Mouse (Mus musculus) liver, adult (tissue): Measurements from ENCODE around the gene Pmfbp1.

Source experiments
- GATA4 ChIP-seq: IDR thresholded peaks from 2 replicates; pipeline ENCODE4 v1.6.1; 2014; ENCODE audit warnings: mild to moderate bottlenecking, low read length; ENCODE audit not compliant: insufficient replicate concordance

The Pmfbp1 gene

DNA sequence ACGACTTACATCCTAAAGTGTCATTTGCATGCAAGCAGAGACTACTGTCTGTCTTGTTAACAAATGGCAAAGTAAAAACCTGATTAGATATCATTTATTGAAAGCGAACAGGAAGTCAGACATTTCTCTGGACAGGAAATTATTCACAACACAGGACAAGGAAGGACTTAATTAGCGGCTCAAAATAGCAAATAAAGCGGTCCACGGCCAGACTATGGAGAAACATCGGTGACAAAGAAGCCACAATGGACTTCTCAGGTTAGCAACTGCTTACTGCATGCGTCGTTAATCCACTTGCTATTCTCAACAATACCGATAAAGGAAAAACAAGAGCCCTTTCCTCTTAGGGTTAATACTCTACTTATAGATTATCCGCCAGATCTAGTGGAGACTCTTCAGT, 70.9 kb downstream of the Pmfbp1 start:
- TF ChIP-seq GATA4 = no peak

DNA sequence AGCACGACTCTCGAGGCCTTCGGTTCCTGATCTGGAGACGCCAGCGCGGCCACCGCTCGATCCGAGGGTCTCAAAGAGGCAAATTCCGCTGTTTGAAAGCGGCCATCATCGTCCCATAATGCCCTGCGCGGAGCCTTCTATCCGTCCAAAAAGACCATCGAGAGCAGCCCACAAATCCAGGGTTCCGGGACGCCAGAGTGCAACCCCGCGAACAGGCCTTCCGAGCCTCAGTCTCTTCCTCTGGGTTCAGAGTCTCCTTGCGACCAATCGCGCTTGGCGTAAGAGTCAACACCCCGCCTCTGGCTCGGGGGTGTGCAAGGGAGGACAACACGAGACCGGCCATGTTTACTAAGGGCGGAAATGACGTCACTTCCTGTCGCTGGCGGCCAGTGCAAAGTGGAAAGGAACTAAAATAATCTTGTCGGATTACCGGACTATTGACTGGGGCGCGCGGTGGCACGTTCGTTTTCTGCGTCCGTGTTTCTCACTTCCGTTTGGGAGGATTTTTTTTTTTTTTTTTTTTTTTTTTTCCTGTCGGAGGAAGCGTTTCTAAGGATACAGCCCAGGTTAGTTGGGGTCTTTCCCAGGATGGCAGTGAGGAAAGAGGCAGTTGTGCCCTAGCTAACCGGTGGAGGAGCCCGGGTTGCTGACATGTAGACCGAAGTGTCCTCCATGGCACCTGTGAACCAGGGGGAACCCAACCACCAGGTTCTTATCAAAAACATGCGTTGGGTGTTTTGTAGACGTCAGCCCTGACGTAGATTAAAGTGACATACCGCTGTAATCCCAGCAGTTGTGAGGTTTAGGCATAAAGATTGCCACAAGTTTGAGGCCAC, 71.9 kb downstream of the Pmfbp1 start, which contains the start of the genes Dhx38 and Txnl4b:
Gene Dhx38 (minus strand): TSS at position 364 of the 836 bp plus-strand sequence.
Gene Txnl4b (plus strand): TSS at position 395 of the 836 bp plus-strand sequence.
- TF ChIP-seq GATA4 = peak; percentile 43; the same call in 1 of the 2 replicates

GRCm38 (mm10) chr8:109571139-109571538, 77.3 kb downstream of the Pmfbp1 start:
- no peak for TF ChIP-seq GATA4

DNA sequence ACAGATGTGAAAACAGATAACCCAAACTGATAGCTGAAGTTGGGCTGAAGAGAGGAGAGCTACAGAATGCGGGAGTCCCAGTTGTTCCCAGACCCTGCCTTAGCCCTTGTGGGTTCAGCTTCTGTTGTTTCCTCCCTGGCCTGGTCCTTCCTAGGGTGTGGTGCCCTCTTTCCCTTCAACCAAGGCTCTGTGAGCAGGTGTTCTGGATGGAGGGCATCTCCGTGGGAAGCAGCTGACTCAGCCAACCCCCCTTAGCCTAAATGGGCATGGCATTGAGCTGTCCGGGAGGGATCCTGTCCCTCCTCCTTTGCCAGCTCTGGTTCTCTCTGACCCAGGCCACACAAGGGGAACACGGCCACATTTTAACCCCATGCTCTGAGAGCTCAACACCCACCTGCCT, 82.5 kb downstream of the Pmfbp1 start:
- TF ChIP-seq GATA4 = no peak

DNA sequence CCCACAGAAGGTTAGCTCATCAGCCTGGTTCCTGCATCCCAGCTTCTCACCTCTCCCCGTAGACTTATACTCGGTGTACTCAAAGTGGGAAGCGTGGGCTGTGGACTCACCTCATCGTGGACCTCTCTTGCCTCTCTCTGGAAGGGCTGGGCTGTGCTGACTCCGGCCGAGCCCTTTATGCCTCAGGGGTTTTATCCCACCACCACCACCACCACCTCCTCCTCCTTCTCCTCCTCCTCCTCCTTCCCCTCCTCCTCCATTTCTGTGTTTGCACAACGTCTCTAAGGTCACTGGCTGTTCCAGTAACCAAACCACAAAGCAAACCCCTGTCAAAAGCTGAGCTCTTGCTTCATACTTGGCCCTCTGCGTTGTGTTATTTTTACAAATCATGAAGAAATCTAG, 85.1 kb downstream of the Pmfbp1 start, which contains the start of gene Hp:
Gene Hp (minus strand): TSS at position 273 of the 402 bp plus-strand sequence.
- no peak for TF ChIP-seq GATA4

- TF ChIP-seq GATA4 = no peak
Observed at GRCm38 (mm10) chr8:109584293-109584692, 90.5 kb downstream of the Pmfbp1 start.

GRCm38 (mm10) chr8:109584830-109585229, 91.0 kb downstream of the Pmfbp1 start:
- no peak for TF ChIP-seq GATA4

GRCm38 (mm10) chr8:109585652-109586051, 91.8 kb downstream of the Pmfbp1 start:
- no peak for TF ChIP-seq GATA4

DNA sequence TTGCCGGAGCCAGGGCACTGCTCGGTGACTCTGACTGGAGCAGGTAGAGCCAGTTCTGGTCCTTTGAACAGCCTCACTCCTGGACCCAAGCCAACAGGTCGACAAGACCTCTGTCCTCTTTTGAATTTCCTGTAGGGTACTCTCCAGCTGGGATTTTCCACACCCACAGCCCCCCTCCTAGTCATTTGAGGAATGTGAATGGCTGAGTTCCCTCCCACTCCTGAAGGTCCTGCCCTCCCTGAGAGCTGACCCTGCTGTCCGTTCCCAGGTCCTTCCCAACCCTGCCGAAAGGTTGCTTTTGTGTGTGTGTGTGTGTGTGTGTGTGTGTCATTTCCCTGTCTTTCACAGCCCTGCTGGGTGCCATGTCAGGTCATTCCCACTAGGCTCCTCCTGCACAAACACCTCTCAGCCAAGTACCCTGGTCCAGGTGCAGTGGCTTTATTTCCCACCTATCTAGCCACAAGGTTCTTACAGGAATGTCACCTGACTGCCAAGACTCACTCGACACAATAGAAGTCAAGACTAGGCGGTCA, 93.2 kb downstream of the Pmfbp1 start:
- no peak for TF ChIP-seq GATA4

GRCm38 (mm10) chr8:109590901-109591300, 97.1 kb downstream of the Pmfbp1 start:
- TF ChIP-seq GATA4 = no peak

GRCm38 (mm10) chr8:109591367-109591766, 97.5 kb downstream of the Pmfbp1 start:
- TF ChIP-seq GATA4 = no peak

DNA sequence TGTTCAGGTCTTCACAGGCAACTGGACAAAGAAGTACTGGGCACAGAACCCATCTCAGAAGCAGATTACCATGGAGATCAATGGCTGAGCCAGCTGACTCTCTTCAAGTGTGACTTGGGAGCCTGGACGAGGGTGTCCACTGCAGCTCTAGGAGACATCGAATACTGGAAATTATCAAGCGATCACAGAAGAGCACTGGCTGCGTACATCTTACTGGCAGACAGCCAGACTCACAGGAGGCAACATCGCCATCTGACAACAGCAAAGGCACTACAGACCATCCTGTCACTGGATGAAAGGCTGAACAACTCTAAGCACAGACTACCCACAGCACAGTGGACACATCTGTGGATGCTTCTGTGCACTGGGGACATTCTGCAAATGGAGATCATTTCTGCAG, 98.3 kb downstream of the Pmfbp1 start:
- no peak for TF ChIP-seq GATA4
